ENCODE assay signal across 19 mouse cellular contexts in the genomic region with DNA sequence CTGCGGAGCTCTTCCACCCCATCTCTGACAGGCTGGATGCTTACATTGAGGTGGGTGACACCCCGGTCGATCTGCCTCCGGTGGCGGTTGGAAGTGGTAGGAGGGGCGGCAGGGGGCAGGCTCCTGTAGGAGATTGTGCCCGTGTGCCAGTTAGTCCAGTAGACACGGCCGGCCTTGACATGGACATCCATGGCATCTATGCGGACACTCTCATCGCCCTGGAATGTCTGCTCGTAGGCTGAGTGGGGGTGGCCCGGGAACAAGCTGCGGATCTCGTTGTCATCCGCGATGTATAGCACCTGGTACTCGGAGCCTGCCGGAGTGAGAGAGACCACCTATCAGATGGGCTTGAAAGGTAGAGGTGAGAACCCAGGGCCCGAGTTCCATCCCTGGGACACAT. TPM values are rescaled to one million over a fixed set of nuclear protein-coding genes. Genes with fewer than 3 reads are reported as not detected.
"Had no signal": no experiment of that assay in that cellular context is flagged by ENCODE, and none has a peak within 500 bp of the region (broad histone marks: within the 10 kb centered on the region; RNA-seq: fewer than 3 reads in every experiment).

No protein-coding gene starts in this region.

- DNase-seq: heart, postnatal 10 days; heart, postnatal 14 days; heart, postnatal 36 days; heart, postnatal 4 days; kidney, adult 11 months; kidney, adult 18-20 months; kidney, adult 2 months; kidney, adult 8-10 months; kidney, adult 9 months; kidney, postnatal 10 days; kidney, postnatal 14 days; kidney, postnatal 25 days; kidney, postnatal 36 days; kidney, postnatal 4 days; layer of hippocampus, adult 9-11 months; layer of hippocampus, postnatal 36 days had no signal

RNA-seq across cellular contexts. Expression of gene Nxph4, which starts 10.0 kb away (rescaled TPM):
- total RNA-seq: hematopoietic stem cell, adult 5-6 weeks had no signal
- polyA plus RNA-seq: inflammation-experienced regulatory T-cells, adult 6 months had no signal

RNA-seq across cellular contexts. Expression of gene Ndufa4l2, which starts 29.6 kb away (rescaled TPM):
- total RNA-seq: hematopoietic stem cell, adult 5-6 weeks had no signal
- polyA plus RNA-seq: inflammation-experienced regulatory T-cells, adult 6 months had no signal

RNA-seq across cellular contexts. Expression of gene Stac3, which starts 42.9 kb away (rescaled TPM):
- total RNA-seq: hematopoietic stem cell, adult 5-6 weeks had no signal
- polyA plus RNA-seq: hindbrain, embryonic 14.5 days had no signal
